Mouse (Mus musculus) layer of hippocampus, postnatal 36 days (tissue): Measurements from ENCODE around the gene Pex26. TPM values are rescaled to one million over a fixed set of nuclear protein-coding genes. Genes with fewer than 3 reads are reported as not detected.
A peak's percentile ranks its signal among the peaks of the same experiment; 100 is the strongest.

Experiments
- DNase-seq, 2 experiments: peaks; one replicate each; pipeline ENCODE4 v3.0.0; 2022
- total RNA-seq, 2 experiments: library from RNA; stranded (reverse); gene quantifications; 2 replicates each; pipeline ENCODE4 v1.2.3; 2021

The Pex26 gene
- total RNA-seq, 2 experiments from 2014 or later: 11.6 to 11.9 TPM

DNA sequence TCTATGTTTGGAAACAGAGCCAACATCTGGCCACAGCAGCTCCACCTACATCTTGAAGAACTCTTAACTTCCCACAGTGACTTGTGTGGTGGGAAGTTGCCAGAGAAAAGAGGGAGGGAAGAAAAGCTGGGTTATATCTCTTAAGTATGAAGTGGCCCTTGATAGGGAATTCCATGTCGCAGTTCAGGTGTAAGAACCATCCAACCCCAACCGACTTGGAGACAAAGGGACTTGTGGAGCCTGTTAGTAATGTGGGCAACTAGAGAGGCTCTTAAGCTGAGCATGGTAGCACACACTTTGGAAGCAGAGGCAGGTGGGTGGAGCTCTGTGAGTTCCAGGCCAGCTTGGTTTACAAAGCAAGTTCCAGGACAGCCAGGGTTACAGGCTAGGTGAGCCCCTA, 26.1 kb downstream of the Pex26 start:
- no peak for DNase-seq

DNA sequence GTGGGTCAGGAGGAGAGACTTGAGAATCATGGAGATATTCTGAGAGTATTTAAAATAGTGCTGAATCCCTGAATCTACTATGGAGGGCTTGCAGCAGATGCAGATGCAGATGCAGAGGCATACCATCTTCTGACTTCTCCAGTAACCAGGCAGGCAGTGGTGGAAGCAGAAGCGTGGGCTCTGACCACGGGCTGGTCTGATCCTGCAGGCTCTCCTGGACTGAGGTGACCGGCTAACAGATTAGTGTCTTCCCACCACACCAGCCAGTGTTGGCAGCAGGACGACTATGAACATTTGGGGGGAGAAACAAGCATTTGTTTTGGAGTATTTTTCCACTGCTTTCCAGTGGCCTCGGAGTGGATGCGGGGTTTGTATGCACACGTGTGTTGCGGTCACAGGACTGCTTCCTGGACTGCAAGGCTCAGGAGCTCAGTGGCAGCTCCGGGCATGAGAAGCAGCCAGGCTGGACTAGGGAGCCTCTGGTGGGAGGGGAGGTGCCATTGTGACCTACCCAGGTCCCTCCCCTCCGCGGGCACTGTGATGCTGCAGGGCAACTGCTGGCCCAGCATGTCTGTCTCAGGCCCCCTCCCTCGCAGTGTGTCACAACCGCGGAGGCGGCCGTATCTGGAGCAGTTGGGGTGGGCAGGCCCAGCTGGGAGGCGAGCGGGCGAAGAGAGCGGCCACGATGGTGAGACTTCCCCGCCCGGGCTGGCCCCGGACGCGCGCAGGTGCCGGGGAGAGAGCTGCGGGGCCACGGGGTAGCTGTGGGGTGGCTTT, 26.9 kb downstream of the Pex26 start, which contains the start of gene Tuba8:
Tuba8 (plus strand) TSS at position 548 of the 777 bp plus-strand sequence.
- peak; percentile 27 to 34 for DNase-seq

DNA sequence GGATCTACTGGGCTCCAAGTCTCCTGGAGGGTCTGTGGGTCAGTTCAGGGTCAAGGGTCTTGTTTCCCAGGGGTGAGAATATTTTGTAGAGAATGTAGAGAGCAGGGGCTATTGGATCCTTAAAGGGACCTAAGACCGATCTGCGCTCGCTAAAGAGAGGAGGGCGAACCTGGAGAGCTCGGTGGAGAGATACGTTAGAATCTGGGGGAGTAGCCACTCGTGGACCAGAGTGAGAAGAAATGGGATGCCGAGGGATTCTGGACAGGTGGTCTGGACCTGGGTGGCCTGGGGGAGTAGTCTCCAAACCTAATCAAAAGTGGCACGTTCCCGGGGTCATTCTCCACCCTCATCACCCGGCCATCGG, 27.4 kb downstream of the Pex26 start:
- no peak for DNase-seq

DNA sequence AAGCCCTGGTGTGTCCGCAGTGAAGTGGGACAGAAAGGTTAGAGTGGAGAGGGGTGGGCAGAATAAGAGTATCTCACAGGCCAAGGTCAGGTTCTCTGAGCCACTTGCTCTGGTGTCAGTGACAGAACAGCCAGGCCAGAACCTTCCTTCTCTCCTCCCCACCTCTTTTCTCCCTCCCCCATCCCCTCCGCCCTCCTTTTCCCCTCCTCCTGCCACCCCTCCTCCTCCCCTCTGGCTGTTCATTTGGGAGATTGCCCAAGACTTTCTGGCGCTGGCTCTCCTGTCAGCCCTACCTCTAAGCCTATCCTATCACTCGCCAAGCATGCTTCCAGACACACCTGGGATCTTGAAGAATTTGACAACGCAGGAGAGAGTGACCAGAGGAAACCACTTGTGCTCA, 28.3 kb downstream of the Pex26 start:
- no peak for DNase-seq

DNA sequence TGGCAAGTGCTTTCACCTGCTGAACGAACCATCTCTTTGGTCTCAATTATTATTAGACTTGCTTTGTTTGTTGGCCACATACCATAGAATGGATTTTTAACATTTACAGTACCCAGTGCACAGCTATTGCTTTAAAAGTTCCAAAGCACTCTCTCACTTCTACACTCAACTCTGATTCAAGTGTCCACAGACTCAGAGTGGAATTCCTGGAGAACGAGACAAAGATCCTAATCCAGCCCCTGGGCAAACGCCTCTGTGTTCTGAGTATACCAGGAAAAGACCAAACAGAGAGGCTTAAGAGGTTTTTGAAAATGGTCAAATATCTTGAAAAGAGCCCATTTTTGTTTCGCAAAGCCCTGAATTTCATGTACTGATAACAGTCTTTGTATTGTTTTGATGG, 29.5 kb downstream of the Pex26 start:
- no peak for DNase-seq

DNA sequence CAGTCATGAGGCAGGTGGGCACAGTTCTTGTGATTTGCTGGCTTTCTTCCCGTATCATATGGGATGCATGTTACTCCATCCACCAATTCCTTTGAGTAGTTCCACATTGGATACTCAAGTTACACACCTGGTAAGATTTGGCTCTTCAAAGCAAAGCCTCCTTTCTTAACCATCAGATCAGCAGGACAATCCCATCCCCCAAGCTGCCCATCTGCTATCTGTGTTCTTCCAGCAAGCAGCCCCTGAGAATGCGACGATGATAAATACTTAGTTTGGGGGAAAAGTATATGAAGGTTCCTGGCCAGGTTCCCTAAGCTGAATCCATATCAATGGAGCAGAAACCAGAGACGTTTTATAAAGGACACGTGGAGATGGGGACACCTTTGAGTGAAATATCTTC, 30.8 kb downstream of the Pex26 start:
- DNase-seq: no peak

DNA sequence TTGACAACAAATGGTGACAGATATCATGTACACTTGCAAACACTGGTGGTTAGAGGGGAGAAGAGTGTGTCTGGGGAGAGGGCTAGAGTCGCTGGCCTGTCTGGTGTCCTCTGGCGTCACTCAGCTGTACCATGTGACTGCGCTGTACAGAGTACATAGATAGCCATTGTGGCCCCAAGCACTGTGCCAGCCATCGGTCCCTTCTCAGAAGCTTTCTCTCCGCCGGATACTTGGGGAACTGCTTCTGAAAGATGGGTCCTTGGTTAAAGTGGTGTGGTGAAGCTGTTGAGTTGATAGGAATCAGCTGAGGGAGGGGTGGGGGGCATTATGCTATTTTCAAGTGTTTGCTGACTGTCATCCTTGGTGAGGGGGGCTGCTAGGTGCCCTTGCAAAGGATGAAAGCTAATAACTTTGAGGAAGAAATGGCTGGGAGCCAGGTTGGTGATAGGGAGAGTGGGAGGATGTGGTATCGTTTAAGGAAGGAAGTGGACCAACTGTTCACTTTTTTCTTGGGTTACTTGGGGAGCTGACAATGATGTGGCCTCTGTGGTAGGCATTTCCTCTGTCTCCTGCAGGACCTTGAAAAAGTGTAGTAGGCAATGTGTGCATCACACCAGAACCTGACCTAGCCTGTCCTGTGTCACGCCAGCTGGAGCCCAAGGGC, 31.3 kb downstream of the Pex26 start:
- DNase-seq: no peak

- DNase-seq: no peak
Observed at GRCm38 (mm10) chr6:121215336-121215735, 31.9 kb downstream of the Pex26 start.

- DNase-seq: no peak
Observed at GRCm38 (mm10) chr6:121215896-121216295, 32.4 kb downstream of the Pex26 start.

- DNase-seq: no peak
Observed at GRCm38 (mm10) chr6:121216589-121217255, 33.3 kb downstream of the Pex26 start.

DNA sequence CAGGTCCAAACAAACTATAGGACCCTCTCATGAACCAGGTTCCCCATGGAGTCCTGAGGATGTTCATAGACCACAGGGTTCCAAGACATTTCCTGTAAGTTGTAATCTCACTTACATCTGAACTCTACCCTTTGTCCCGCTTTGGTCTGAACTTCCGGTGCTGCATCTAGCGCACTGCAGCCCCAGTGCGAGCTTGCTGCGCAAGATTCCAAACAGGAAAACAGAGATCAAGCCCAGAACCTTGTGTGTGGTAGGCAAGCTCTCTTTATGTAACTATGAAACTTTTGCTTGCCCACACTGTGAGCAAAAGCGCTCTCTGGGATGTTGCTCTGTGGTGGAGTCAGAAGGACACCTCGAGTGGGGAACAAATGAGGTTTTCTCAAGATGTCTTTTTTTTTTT, 34.5 kb downstream of the Pex26 start:
- no peak for DNase-seq

- DNase-seq: no peak
Observed at GRCm38 (mm10) chr6:121219406-121219805, 35.9 kb downstream of the Pex26 start.

- no peak for DNase-seq
Observed at GRCm38 (mm10) chr6:121220181-121220580, 36.7 kb downstream of the Pex26 start.

GRCm38 (mm10) chr6:121221876-121222597, 38.6 kb downstream of the Pex26 start:
- DNase-seq: no peak

GRCm38 (mm10) chr6:121223001-121223400, 39.5 kb downstream of the Pex26 start:
- no peak for DNase-seq

- no peak for DNase-seq
Observed at GRCm38 (mm10) chr6:121224067-121224466, 40.6 kb downstream of the Pex26 start.

- no peak for DNase-seq
Observed at GRCm38 (mm10) chr6:121224993-121225392, 41.5 kb downstream of the Pex26 start.

- DNase-seq: no peak
Observed at GRCm38 (mm10) chr6:121226043-121226442, 42.6 kb downstream of the Pex26 start.

DNA sequence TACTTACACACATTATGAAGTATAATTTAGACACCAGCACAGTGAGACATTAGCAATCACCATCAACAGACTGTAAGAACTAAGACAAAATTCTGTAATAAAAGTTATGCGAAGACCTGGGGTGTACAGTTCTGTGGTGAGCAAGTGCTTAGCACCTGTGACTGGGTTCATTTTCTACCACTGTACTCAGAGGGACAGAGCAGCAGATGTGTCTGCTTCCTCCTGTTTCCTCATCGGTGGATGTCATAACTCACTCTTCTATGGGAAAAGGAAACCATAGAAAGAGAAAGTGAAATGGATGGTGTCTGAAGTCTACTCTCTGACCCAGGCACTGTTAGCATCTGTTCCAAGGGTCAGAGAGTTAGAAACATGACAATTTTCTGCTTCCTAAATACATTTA, 43.3 kb downstream of the Pex26 start:
- no peak for DNase-seq

GRCm38 (mm10) chr6:121228421-121228820, 45.0 kb downstream of the Pex26 start:
- no peak for DNase-seq

DNA sequence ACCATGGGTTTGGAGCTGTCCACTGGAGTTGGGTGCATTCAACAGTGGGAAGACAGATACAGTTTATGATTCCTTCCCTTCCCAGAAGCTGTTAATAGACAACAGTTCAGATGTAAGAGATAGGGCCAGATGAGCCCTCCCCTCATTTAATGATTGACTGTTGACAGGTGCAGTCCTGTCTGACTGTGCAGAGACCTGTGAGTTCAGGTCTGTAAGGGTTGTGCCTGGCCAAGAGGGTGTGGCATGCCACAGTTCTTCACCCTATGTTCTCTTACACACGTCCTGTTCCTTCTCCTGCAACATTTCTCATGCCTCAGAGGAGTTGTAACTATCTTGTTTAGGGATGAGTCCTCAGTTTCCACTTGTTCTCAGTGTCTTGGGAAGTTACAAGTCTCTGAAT, 49.2 kb downstream of the Pex26 start:
- DNase-seq: no peak

DNA sequence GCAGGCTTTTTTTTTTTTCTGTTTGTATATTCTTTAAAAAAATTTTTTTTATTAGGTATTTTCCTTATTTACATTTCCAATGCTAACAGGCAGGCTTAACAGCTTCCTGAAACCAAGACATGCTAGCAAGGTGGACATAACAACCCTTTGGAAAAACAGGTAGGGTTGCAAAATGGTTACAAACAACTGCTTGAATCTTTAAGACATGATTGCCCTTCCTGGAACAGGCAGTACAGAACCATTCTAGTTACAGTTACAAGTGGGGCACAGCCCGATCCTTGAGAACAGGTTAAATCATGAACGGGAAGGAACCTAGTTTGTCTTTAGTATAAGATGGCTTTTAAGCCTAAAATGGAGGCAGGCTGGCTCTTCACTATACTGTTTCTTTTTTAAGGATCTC, 52.9 kb downstream of the Pex26 start:
- no peak for DNase-seq

DNA sequence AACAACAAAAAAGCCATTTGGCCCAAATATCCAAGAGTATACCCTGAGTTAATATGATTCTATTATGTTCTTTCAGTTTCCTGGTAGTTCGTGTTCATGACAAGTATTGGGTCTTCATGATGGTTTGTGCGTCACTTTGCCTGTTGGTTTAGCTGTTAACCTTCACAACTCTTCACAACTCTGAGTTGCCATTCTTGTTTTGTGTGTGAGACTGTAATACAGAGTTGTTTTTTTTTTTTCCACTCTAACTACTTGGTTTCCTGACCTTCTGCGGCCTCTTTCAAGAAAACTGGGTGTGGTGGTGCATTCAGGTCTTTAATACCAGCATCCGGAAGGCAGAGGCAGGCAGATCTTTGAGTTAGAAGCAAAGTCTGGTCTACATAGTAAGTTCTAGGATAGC, 54.7 kb downstream of the Pex26 start:
- DNase-seq: no peak
